9 mouse cellular contexts compared by ENCODE assay signal in the genomic region with DNA sequence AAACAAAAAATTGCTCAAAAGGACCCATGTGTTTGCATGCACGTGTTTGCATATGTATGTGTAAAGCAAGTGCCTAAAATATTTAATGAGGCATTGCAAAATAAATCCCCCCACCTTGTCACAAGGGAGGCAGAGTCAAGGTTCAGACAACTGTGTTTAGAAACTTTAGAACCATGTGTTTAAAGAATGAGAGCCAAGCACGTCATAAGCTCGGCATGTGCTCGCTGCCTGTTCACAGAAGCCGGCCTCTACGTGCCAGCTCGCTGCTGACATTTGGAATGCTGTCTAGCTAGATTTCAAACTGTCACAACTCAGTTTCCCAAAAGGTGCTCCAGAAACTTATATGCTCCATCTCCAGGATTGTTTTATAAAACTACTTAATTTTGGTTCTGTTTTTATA. TPM values are rescaled to one million over a fixed set of nuclear protein-coding genes. Genes with fewer than 3 reads are reported as not detected.
DNase-seq lines count a peak whose midpoint lies in the region; ATAC-seq lines count a peak whose summit lies in the region.
"Had no signal": no experiment of that assay in that cellular context is flagged by ENCODE, and none has a peak within 500 bp of the region (broad histone marks: within the 10 kb centered on the region; RNA-seq: fewer than 3 reads in every experiment).

No protein-coding gene starts in this region.

- WGBS in intestine, embryonic 16.5 days = 43% methylated on average over 7 of the region's 7 CpGs

- no peak overlapping the region for H3K9ac ChIP-seq in intestine, embryonic 16.5 days (ENCODE audit: low read depth, low read length)

- peak; percentile 2 for DNase-seq in left cerebral cortex, postnatal 4 days
- no peak for DNase-seq in left cerebral cortex, postnatal 25 days (ENCODE audit: low spot score in 2 of 2)
- DNase-seq in forelimb bud, embryonic 11.5 days (ENCODE audit: low read depth, low spot score) = peak; percentile 47
- peak; percentile 41 for DNase-seq in mesoderm, embryonic 11.5 days (ENCODE audit: low read depth, low spot score)
- DNase-seq in natural killer cell, adult 2 months (ENCODE audit: low spot score in 2 of 2) = no peak
- no peak for DNase-seq in T-cell, adult 2 months (ENCODE audit: low spot score)
- no peak for DNase-seq in cerebellum, postnatal 36 days

- no peaks in the 10 kb centered on the region for H3K27me3 ChIP-seq in intestine, embryonic 16.5 days (replicated peaks; ENCODE audit: control insufficient read depth, insufficient read depth, low read length)

- no peaks in the 10 kb centered on the region; the same call in 1 of the 2 replicates for H3K9me3 ChIP-seq in intestine, embryonic 16.5 days (ENCODE audit: control insufficient read depth, low read length)

- H3K4me3 ChIP-seq in intestine, embryonic 16.5 days (ENCODE audit: low read length) = no peak overlapping the region

- no peak overlapping the region for H3K4me2 ChIP-seq in intestine, embryonic 16.5 days (ENCODE audit: low read depth, low read length)
- H3K4me2 ChIP-seq: midbrain, embryonic 11.5 days had no signal

- H3K36me3 ChIP-seq in intestine, embryonic 16.5 days (ENCODE audit: control insufficient read depth, insufficient read depth, low read length) = no peaks in the 10 kb centered on the region

- ATAC-seq in intestine, embryonic 16.5 days = peak; percentile 59; the same call in 1 of the 2 replicates

- no peak overlapping the region for H3K27ac ChIP-seq in intestine, embryonic 16.5 days (ENCODE audit: low read length)

- intact Hi-C loops in left cerebral cortex, postnatal 4 days (cut with DNase I) = no loop called here
- intact Hi-C loops in left cerebral cortex, postnatal 25 days (cut with DNase I) = no loop called here

- peaks cover 3% of the 10 kb centered on the region; the same call in 1 of the 2 replicates for H3K4me1 ChIP-seq in intestine, embryonic 16.5 days (ENCODE audit: control insufficient read depth, insufficient read depth, low read length)

RNA-seq across cellular contexts. Expression of a gene that starts 27.5 kb away (rescaled TPM):
- total RNA-seq in left cerebral cortex, postnatal 4 days (2021) = 10 to 100 TPM; 77.8 to 88.7 TPM
- total RNA-seq in left cerebral cortex, postnatal 25 days (2021) = 10 to 100 TPM; 76.5 to 77.6 TPM
- polyA plus RNA-seq in intestine, embryonic 16.5 days (2015; fragmentation: Nextera tagmentation; extraction: Ambion mirVana) = 122 and 130 TPM in 2 replicates

Comparison
In these comparisons a context has a peak if more than half of its experiments do, and no peak if none do; other contexts are left out.
1. DNase-seq: peak in left cerebral cortex, postnatal 4 days (single experiment), forelimb bud, embryonic 11.5 days (single experiment) and mesoderm, embryonic 11.5 days (single experiment); none in left cerebral cortex, postnatal 25 days (0 of 2), natural killer cell, adult 2 months (0 of 2), T-cell, adult 2 months (single experiment) and cerebellum, postnatal 36 days (0 of 2).